Mouse (Mus musculus) bone marrow macrophage, adult 2 months (primary cell): ENCODE data around the gene Olfr67.

Source experiments
- CTCF ChIP-seq: IDR thresholded peaks from 2 replicates; pipeline ENCODE4 v1.5.1; 2012; ENCODE audit warnings: low read depth, mild to moderate bottlenecking, low read length, moderate library complexity
- POLR2A ChIP-seq: IDR thresholded peaks from 2 replicates; pipeline ENCODE4 v1.6.1; 2012; ENCODE audit warnings: mild to moderate bottlenecking, low read depth, low read length, borderline replicate concordance

DNA sequence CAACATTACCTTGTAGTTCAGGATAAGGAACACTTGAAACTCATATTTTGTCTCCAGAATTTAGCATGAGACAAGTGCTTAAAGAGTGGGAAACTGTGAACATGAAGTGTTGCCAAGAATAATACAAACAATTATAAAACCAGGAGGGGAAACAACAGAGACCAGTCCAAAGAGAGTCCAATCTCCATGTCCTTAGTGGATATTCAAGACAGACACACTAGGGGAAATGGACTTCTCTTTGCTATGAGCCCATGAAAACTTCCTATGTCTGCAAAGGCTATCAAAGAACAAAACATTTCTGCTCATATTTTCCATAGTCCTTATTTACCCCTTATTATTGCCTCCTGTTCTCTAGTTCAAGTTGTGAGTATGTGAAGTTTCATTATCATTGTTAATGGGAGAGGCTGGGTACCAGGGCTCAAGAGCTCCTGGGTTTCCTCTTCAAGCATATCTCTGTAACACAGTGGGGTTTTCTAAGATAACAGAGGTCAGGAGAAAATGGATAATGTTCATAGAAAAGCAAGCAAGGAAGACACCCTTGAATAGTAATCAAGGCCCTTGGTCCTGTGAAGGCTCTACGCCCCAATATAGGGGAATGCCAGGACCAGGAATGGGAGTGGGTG lies 19.7 kb upstream of the Olfr67 start:
- TF ChIP-seq CTCF, result no peak
- TF ChIP-seq POLR2A, result no peak
